Mouse (Mus musculus) kidney, adult 9 months (tissue): ENCODE measurements around the gene C1galt1.

Experiments
- DNase-seq: peaks from one replicate; pipeline ENCODE4 v3.0.0; 2022

C1galt1 gene

GRCm38 (mm10) chr6:7861033-7861432 lies 16.4 kb downstream of the C1galt1 start:
- DNase-seq: no peak

- DNase-seq: no peak
Observed at GRCm38 (mm10) chr6:7863354-7863753, 18.7 kb downstream of the C1galt1 start.

- peak; percentile 79 for DNase-seq
Observed at GRCm38 (mm10) chr6:7876836-7877235, 32.2 kb downstream of the C1galt1 start.

- DNase-seq: no peak
Observed at GRCm38 (mm10) chr6:7881595-7882128, 37.0 kb downstream of the C1galt1 start.

GRCm38 (mm10) chr6:7882520-7882919 lies 37.9 kb downstream of the C1galt1 start:
- DNase-seq: peak; percentile 24

- DNase-seq: no peak
Observed at GRCm38 (mm10) chr6:7885994-7886684, 41.5 kb downstream of the C1galt1 start.

GRCm38 (mm10) chr6:7886685-7887004 lies 42.0 kb downstream of the C1galt1 start:
- no peak for DNase-seq

- DNase-seq: no peak
Observed at GRCm38 (mm10) chr6:7896339-7896738, 51.7 kb downstream of the C1galt1 start.

- DNase-seq: no peak
Observed at GRCm38 (mm10) chr6:7912015-7912414, 67.4 kb downstream of the C1galt1 start.
